In genomic region chr6:140423846-140424200, GRCm38 (mm10) we compare ENCODE assay signal across 8 mouse cellular contexts. TPM values are rescaled to one million over a fixed set of nuclear protein-coding genes. Genes with fewer than 3 reads are reported as not detected.
DNase-seq lines count a peak whose midpoint lies in the region; ATAC-seq and TF ChIP-seq lines count a peak whose summit lies in the region.

Gene Plekha5 (plus strand): TSS chr6:140424054.

- TF ChIP-seq EP300 in liver, embryonic 14.5 days (IDR thresholded peaks at IDR 0.05; ENCODE audit: low read depth): no peak

- DNase-seq in B cell, adult 2 months: peak; percentile 50 to 59
- DNase-seq in adipocyte (ENCODE audit: low spot score): peak; percentile 51
- DNase-seq in embryonic facial prominence, embryonic 11.5 days (ENCODE audit: low spot score): peak; percentile 82
- DNase-seq in kidney, postnatal 10 days: peak; percentile 83
- peak; percentile 11 to 22 (median 12) for DNase-seq in liver, embryonic 14.5 days (ENCODE audit: low read depth in 3 of 3, low spot score in 3 of 3)
- DNase-seq in thymus, postnatal 0 days (ENCODE audit: low spot score): peak; percentile 78

- H3K9me3 ChIP-seq in embryonic facial prominence, embryonic 11.5 days (replicated peaks; ENCODE audit: control insufficient read depth, low read length): no peaks in the 10 kb centered on the region
- peaks cover 4% of the 10 kb centered on the region; the same call in 1 of the 2 replicates for H3K9me3 ChIP-seq in heart, embryonic 13.5 days
- no peaks in the 10 kb centered on the region for H3K9me3 ChIP-seq in liver, embryonic 14.5 days (ENCODE audit: control insufficient read depth, low read length)
- H3K9me3 ChIP-seq in neural tube, embryonic 12.5 days: no peaks in the 10 kb centered on the region

- 1% methylated on average over 24 of the region's 65 CpGs for WGBS in embryonic facial prominence, embryonic 11.5 days
- 1% methylated on average over 43 of the region's 65 CpGs for WGBS in heart, embryonic 13.5 days
- under 1% methylated on average over 62 of the region's 65 CpGs for WGBS in liver, embryonic 14.5 days (ENCODE audit: insufficient replicate concordance)
- 0% methylated on average over 34 of the region's 65 CpGs for WGBS in neural tube, embryonic 12.5 days

- H3K9ac ChIP-seq in embryonic facial prominence, embryonic 11.5 days (replicated peaks; ENCODE audit: low read length): peak within 1 kb of the TSS; percentile 98
- H3K9ac ChIP-seq in heart, embryonic 13.5 days: peak within 1 kb of the TSS; percentile 94
- H3K9ac ChIP-seq in liver, embryonic 14.5 days (replicated peaks): peak within 1 kb of the TSS; percentile 66
- peak within 1 kb of the TSS; percentile 96 for H3K9ac ChIP-seq in neural tube, embryonic 12.5 days

- H3K27me3 ChIP-seq in embryonic facial prominence, embryonic 11.5 days (ENCODE audit: control insufficient read depth, insufficient read depth, low read length): no peaks in the 10 kb centered on the region
- no peaks in the 10 kb centered on the region for H3K27me3 ChIP-seq in heart, embryonic 13.5 days (replicated peaks)
- peaks cover 14% of the 10 kb centered on the region for H3K27me3 ChIP-seq in liver, embryonic 14.5 days (ENCODE audit: control insufficient read depth, insufficient read depth, low read length)
- H3K27me3 ChIP-seq in neural tube, embryonic 12.5 days (replicated peaks): no peaks in the 10 kb centered on the region

- peak within 1 kb of the TSS; percentile 90 for H3K27ac ChIP-seq in embryonic facial prominence, embryonic 11.5 days (replicated peaks; ENCODE audit: low read depth, low read length)
- peak within 1 kb of the TSS; percentile 79 for H3K27ac ChIP-seq in heart, embryonic 13.5 days (replicated peaks)
- no peak within 1 kb of the TSS for H3K27ac ChIP-seq in liver, embryonic 14.5 days
- peak within 1 kb of the TSS; percentile 92 for H3K27ac ChIP-seq in neural tube, embryonic 12.5 days

- H3K4me2 ChIP-seq in embryonic facial prominence, embryonic 11.5 days (ENCODE audit: low read depth, low read length): peak within 1 kb of the TSS; percentile 55
- peak within 1 kb of the TSS; percentile 93 for H3K4me2 ChIP-seq in heart, embryonic 13.5 days
- H3K4me2 ChIP-seq in liver, embryonic 14.5 days (ENCODE audit: low read depth): peak within 1 kb of the TSS; percentile 77
- peak within 1 kb of the TSS; percentile 77 for H3K4me2 ChIP-seq in neural tube, embryonic 12.5 days (replicated peaks)

- TF ChIP-seq CTCF in liver, embryonic 14.5 days (IDR thresholded peaks at IDR 0.05; ENCODE audit: low read depth): no peak

- no peaks in the 10 kb centered on the region for H3K4me1 ChIP-seq in embryonic facial prominence, embryonic 11.5 days (ENCODE audit: control insufficient read depth, insufficient read depth, low read length)
- peaks cover 12% of the 10 kb centered on the region for H3K4me1 ChIP-seq in heart, embryonic 13.5 days
- no peaks in the 10 kb centered on the region for H3K4me1 ChIP-seq in liver, embryonic 14.5 days (replicated peaks; ENCODE audit: control insufficient read depth in 2 of 2, insufficient read depth in 2 of 2, low read length in 1 of 2)
- H3K4me1 ChIP-seq in neural tube, embryonic 12.5 days: peaks cover 13% of the 10 kb centered on the region

- peak within 1 kb of the TSS; percentile 95 for H3K4me3 ChIP-seq in embryonic facial prominence, embryonic 11.5 days (ENCODE audit: low read depth, low read length)
- H3K4me3 ChIP-seq in heart, embryonic 13.5 days: peak within 1 kb of the TSS; percentile 90
- peak within 1 kb of the TSS; percentile 68 to 76 for H3K4me3 ChIP-seq in liver, embryonic 14.5 days (ENCODE audit: insufficient read depth in 1 of 2, low read depth in 2 of 2, low read length in 2 of 2)
- peak within 1 kb of the TSS; percentile 95 for H3K4me3 ChIP-seq in neural tube, embryonic 12.5 days

- no peaks in the 10 kb centered on the region for H3K36me3 ChIP-seq in embryonic facial prominence, embryonic 11.5 days (replicated peaks; ENCODE audit: control insufficient read depth, insufficient read depth, low read depth, low read length)
- peaks cover 11% of the 10 kb centered on the region for H3K36me3 ChIP-seq in heart, embryonic 13.5 days
- H3K36me3 ChIP-seq in liver, embryonic 14.5 days (replicated peaks; ENCODE audit: control insufficient read depth, insufficient read depth, low read depth): no peaks in the 10 kb centered on the region
- H3K36me3 ChIP-seq in neural tube, embryonic 12.5 days: peaks cover 2% of the 10 kb centered on the region

- ATAC-seq in embryonic facial prominence, embryonic 11.5 days (replicated peaks; ENCODE audit: insufficient number of reproducible peaks, low FRiP score, low TSS enrichment, low read depth): peak; percentile 89
- ATAC-seq in heart, embryonic 13.5 days (ENCODE audit: extremely low read depth, insufficient number of reproducible peaks, low FRiP score, low TSS enrichment): peak; percentile 78
- ATAC-seq in liver, embryonic 14.5 days (ENCODE audit: insufficient read depth): peak; percentile 86
- ATAC-seq in neural tube, embryonic 12.5 days (ENCODE audit: low FRiP score, low read depth): peak; percentile 89

RNA-seq across cellular contexts. Expression of gene Plekha5, which starts in this region (rescaled TPM):
- 56.2 and 61.1 TPM in 2 replicates for polyA plus RNA-seq in embryonic facial prominence, embryonic 11.5 days (2014; fragmentation: Nextera tagmentation; extraction: Ambion mirVana)
- polyA plus RNA-seq in heart, embryonic 13.5 days (2015; fragmentation: Nextera tagmentation; extraction: Ambion mirVana): 18.4 and 18.7 TPM in 2 replicates
- polyA plus RNA-seq in liver, embryonic 14.5 days (2012; rRNA removed): 4.4 and 6.0 TPM in 2 replicates
- polyA plus RNA-seq in liver, embryonic 14.5 days (2014; fragmentation: Nextera tagmentation; extraction: Ambion mirVana): 3.6 and 5.4 TPM in 2 replicates
- polyA plus RNA-seq in neural tube, embryonic 12.5 days (2016; fragmentation: Nextera tagmentation; extraction: Ambion mirVana): 47.0 and 53.3 TPM in 2 replicates
- 26.6 and 29.8 TPM in 2 replicates for polyA plus RNA-seq in thymus, postnatal 0 days (2015; fragmentation: Nextera tagmentation; extraction: Ambion mirVana)

Comparison
In these comparisons a context has a peak if more than half of its experiments do, and no peak if none do; other contexts are left out.
1. DNase-seq: peak in every context shown above with its lines; median percentile 83 in kidney, postnatal 10 days; 82 in embryonic facial prominence, embryonic 11.5 days; 78 in thymus, postnatal 0 days; 54 in B cell, adult 2 months; 51 in adipocyte; 12 in liver, embryonic 14.5 days.